Mouse (Mus musculus): Measurements from ENCODE around the gene Hmgcr.

- TF ChIP-seq EP300 (IDR thresholded peaks at IDR 0.05; ENCODE audit: low read depth): no peak
- TF ChIP-seq CTCF (IDR thresholded peaks at IDR 0.05; ENCODE audit: low read depth): no peak
These were observed 724 bp downstream of the Hmgcr start for GRCm38 (mm10) chr13:96670019-96670405.

All from liver, postnatal 0 days (tissue).